Mouse (Mus musculus): ENCODE data around the gene Dpf1. TPM values are rescaled to one million over a fixed set of nuclear protein-coding genes. Genes with fewer than 3 reads are reported as not detected.

Dpf1 gene
- polyA plus RNA-seq, 1 experiment, result 1.2 TPM

DNA sequence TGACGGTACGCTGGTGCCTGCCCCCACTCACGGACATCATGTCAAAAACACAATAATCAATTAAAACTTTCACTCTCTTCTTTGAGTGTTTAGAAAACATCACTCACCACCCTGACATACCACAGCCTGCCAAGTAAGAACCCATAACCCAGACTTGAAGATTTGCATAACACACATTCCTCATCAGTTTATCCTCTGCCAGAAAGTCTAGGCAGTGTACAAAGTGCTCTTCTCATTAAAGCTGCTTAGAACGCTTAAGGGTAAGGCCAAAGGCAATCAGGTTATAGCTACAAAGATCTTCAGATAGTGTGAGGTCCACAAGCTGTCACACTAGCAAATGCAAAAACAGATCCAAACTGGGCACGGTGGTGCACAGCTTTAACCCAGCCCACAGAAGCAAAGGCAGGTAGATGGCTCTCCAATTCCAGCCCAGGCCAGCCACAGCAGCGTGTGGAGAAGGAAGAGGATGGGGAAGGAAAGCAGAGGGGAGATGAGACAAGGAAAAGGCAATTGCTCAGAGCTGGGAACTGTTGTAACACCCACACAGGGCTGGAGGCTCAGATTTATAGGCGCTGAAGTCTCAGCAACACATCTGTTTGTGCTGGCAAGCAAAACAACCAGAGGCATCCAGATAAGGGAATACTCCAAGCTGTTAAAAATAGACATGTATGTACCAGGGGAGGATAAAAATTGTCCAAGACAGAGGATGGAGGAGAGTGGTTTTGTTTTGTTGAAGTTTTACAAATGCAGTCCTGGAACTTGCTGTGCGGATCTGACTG, 31.9 kb upstream of the Dpf1 start:
- TF ChIP-seq GATA1 (IDR thresholded peaks at IDR 0.05; ENCODE audit: borderline replicate concordance, low read length), result no peak
- TF ChIP-seq FLI1 (IDR thresholded peaks at IDR 0.05; ENCODE audit: low read length), result no peak
- peaks cover 38% of the 10 kb centered on the region for H3K4me1 ChIP-seq
- no peaks in the 10 kb centered on the region for H3K9me3 ChIP-seq
- H3K4me3 ChIP-seq (replicated peaks), result no peak overlapping the region
- no peaks in the 10 kb centered on the region for H3K36me3 ChIP-seq (replicated peaks; ENCODE audit: low read length)
- H3K27me3 ChIP-seq (replicated peaks), result peaks cover 8% of the 10 kb centered on the region

DNA sequence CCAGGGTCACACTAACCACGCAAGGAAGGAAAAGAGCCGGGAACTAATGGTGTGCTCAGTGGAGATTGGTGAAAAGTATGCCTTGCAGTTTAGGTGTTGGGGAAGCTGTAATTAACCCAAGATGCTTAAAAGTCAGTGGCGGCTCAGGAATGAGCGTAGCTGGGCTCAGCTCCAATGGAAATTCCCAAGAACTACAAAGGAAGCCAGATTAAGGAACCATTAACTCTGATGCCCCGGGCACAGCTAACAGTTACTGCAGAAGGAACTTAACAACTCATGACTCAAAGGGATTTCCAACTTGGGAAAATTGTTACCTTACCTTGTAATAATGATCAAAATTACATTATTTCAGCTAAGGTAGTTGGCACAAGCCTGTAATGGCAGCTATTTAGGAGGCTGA, 27.0 kb upstream of the Dpf1 start:
- H3K36me3 ChIP-seq (replicated peaks; ENCODE audit: low read length), result no peaks in the 10 kb centered on the region

DNA sequence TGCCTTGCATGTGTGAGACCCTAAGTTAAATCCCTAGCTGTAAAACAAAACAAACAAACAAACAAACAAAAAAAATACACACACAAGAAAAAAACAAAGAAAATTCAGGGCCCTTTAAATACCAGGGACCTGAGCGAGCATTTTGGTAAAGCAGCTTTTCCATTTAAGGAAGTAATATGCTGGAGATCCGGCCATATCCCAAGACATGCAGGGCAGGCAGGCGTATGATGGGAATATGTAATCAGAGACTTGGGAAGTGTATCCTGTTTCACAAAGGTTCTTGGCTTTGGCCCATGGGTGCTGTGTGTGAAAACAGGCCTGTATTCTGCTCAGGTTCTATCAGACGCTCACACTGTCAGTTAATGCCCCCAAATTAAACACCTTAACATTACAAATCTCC, 26.2 kb upstream of the Dpf1 start:
- no peaks in the 10 kb centered on the region for H3K36me3 ChIP-seq (replicated peaks; ENCODE audit: low read length)
- TF ChIP-seq FLI1 (IDR thresholded peaks at IDR 0.05; ENCODE audit: low read length) (no peak), GATA1 (IDR thresholded peaks at IDR 0.05; ENCODE audit: borderline replicate concordance, low read length) (no peak)
- no peaks in the 10 kb centered on the region for H3K9me3 ChIP-seq

More for the DNA sequence above, 27.0 kb upstream of the Dpf1 start:
- no peaks in the 10 kb centered on the region for H3K9me3 ChIP-seq
- H3K4me3 ChIP-seq (replicated peaks), result no peak overlapping the region
- H3K27me3 ChIP-seq (replicated peaks), result peaks cover 26% of the 10 kb centered on the region
- TF ChIP-seq FLI1 (IDR thresholded peaks at IDR 0.05; ENCODE audit: low read length) (no peak), GATA1 (IDR thresholded peaks at IDR 0.05; ENCODE audit: borderline replicate concordance, low read length) (no peak)
- H3K4me1 ChIP-seq, result peaks cover 50% of the 10 kb centered on the region

DNA sequence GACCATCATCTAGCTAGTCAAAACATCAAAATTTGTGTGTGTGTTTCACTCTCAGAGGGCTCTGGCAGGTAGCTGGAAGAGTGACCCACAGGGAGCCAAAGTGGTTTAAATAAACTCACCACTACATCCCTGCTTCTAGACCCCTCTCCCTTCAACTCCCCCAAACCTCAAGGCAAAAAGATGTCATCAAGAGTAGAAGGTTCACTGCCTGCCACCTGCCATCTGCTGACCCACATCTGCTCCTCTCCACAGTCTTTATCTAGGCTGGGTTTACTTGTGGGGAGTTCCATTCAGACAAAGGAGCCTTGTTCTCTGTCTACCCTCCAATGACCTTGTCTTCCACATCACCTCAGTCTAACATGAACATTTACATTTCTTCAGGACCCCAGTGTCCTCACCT, 24.5 kb upstream of the Dpf1 start:
- H3K36me3 ChIP-seq (replicated peaks; ENCODE audit: low read length), result no peaks in the 10 kb centered on the region
- peaks cover 50% of the 10 kb centered on the region for H3K4me1 ChIP-seq
- no peaks in the 10 kb centered on the region for H3K9me3 ChIP-seq
- no peak for TF ChIP-seq GATA1 (IDR thresholded peaks at IDR 0.05; ENCODE audit: borderline replicate concordance, low read length)
- no peak for TF ChIP-seq FLI1 (IDR thresholded peaks at IDR 0.05; ENCODE audit: low read length)
- no peak overlapping the region for H3K4me3 ChIP-seq (replicated peaks)
- H3K27me3 ChIP-seq (replicated peaks), result peaks cover 42% of the 10 kb centered on the region

More for the DNA sequence above, 26.2 kb upstream of the Dpf1 start:
- no peak overlapping the region for H3K4me3 ChIP-seq (replicated peaks)
- H3K4me1 ChIP-seq, result peaks cover 52% of the 10 kb centered on the region
- H3K27me3 ChIP-seq (replicated peaks), result peaks cover 31% of the 10 kb centered on the region

DNA sequence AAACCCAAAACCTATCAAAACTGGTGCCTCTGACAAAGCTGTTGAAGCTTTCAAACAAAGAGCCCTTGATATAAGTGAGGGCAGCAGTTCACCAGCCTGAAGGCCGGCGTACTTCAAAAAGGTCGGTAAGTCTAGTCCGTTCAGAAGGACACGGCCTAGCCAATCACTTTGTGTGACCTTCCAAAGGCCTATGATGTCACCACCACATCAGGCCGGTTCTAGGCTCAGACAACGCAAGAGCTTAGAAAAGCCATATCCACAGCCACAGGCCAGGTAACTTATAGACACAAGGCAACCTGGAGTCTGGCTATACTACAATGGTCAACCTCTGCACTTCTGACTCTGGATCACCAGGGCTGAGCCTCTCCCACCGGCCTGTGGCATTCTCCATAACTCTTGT, 23.8 kb upstream of the Dpf1 start:
- TF ChIP-seq FLI1 (IDR thresholded peaks at IDR 0.05; ENCODE audit: low read length), result no peak
- no peak for TF ChIP-seq GATA1 (IDR thresholded peaks at IDR 0.05; ENCODE audit: borderline replicate concordance, low read length)
- Histone ChIP-seq H3K4me1 (peaks cover 45% of the 10 kb centered on the region), H3K36me3 (replicated peaks; ENCODE audit: low read length) (no peaks in the 10 kb centered on the region), H3K27me3 (replicated peaks) (peaks cover 49% of the 10 kb centered on the region), H3K4me3 (replicated peaks) (no peak overlapping the region), H3K9me3 (peaks cover 2% of the 10 kb centered on the region; the same call in 1 of the 2 replicates)

DNA sequence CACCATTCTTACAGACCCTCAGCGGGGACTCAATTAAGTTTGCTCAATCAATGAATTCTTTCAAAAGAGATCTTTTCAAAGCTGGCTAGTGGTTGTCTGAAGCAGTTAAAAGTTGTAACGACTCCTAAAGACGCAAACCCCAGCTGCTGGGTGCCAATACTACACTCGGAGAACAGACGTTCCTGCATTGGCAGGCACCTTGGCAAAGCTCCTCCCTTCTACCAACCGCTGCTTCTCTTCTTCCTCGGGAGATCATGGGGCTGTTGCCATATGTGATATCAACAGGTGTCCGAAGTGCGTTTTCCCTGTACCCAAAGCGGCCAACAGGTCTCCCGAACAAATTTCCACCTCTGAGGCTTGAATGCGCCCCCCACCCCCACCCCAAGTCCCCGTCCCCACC, 22.9 kb upstream of the Dpf1 start:
- Histone ChIP-seq H3K4me1 (peaks cover 39% of the 10 kb centered on the region), H3K36me3 (replicated peaks; ENCODE audit: low read length) (no peaks in the 10 kb centered on the region), H3K27me3 (replicated peaks) (peaks cover 56% of the 10 kb centered on the region), H3K9me3 (peaks cover 7% of the 10 kb centered on the region; the same call in 1 of the 2 replicates), H3K4me3 (replicated peaks) (peak overlapping the region; percentile 93)
- TF ChIP-seq GATA1 (IDR thresholded peaks at IDR 0.05; ENCODE audit: borderline replicate concordance, low read length), result no peak
- TF ChIP-seq FLI1 (IDR thresholded peaks at IDR 0.05; ENCODE audit: low read length), result no peak

DNA sequence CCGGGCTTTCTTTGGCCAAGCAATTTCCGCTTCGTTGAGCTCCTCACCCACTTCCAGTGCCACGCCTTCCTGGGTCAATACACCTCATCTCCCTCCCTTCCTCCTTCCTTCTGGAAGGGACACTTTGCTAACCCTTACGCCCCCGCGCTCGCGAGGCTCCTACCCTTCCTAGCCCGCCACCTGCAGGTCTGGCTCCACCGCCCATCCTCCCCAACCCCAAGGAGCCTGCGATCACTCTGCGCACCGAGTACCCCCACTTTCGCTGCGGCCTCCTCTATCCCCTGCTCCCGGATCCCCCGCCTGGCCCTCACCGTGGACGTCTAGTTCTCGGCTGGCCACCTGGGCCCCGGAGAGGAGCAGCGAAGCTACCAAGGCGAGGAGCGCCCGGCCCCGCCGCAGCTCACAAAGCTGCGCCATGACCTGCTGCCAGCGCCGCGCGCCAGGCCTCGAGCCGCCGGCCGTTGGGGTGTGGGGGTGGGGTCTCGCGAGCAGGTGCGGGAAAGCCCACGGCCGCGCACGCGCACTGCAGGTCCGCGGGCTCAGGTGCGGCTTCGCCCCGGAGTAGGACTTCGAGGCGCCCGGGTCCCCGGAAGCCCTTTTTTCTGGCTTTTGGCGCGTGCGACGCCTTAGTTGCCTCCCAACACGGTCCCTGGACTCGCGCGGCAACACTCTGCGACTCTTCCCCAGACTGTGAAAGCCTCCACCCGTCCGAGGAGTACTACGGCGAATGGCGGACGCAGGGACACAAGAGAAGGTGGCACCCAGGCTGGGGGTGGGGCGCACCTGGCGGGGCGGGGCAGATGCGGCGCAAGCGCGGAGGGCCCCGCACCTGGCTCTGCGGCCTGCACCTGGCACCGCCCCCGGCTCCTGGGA, 22.3 kb upstream of the Dpf1 start, which contains the start of gene Spint2:
TSS of gene Spint2 (minus strand) at position 712 of the 873 bp plus-strand sequence.
- Histone ChIP-seq H3K9me3 (peaks cover 7% of the 10 kb centered on the region; the same call in 1 of the 2 replicates), H3K4me3 (replicated peaks) (peak within 1 kb of the TSS; percentile 93), H3K4me1 (peaks cover 32% of the 10 kb centered on the region), H3K27me3 (replicated peaks) (peaks cover 59% of the 10 kb centered on the region), H3K36me3 (replicated peaks; ENCODE audit: low read length) (no peaks in the 10 kb centered on the region)
- TF ChIP-seq FLI1 (IDR thresholded peaks at IDR 0.05; ENCODE audit: low read length), result no peak
- no peak for TF ChIP-seq GATA1 (IDR thresholded peaks at IDR 0.05; ENCODE audit: borderline replicate concordance, low read length)

DNA sequence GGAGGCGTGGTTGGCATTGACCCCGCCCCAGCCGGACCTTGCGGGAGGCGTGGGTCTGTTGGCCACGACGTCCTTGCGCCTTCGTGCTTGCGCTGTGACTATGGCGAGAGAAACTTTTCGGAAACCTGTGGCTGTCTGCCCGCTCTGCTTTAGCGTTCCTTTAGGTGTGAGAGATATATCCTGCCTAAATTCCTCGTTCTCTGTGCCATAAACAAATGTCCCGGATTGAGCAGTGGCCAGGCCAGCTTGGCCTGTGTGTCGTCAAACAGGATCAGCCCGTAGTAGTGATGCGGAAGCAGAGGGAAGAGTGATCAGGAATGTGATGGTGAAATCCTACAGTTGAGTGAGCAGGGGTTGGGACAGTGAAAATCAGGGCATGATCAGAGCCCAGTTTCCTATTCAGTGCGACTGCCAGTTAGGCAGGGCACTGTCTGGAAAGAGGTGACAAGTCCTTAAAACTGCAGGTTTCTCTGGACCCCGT, 21.6 kb upstream of the Dpf1 start:
- peaks cover 61% of the 10 kb centered on the region for H3K27me3 ChIP-seq (replicated peaks)
- peaks cover 26% of the 10 kb centered on the region for H3K4me1 ChIP-seq
- peaks cover 7% of the 10 kb centered on the region; the same call in 1 of the 2 replicates for H3K9me3 ChIP-seq
- H3K4me3 ChIP-seq (replicated peaks), result peak overlapping the region; percentile 93
- H3K36me3 ChIP-seq (replicated peaks; ENCODE audit: low read length), result no peaks in the 10 kb centered on the region
- no peak for TF ChIP-seq FLI1 (IDR thresholded peaks at IDR 0.05; ENCODE audit: low read length)
- TF ChIP-seq GATA1 (IDR thresholded peaks at IDR 0.05; ENCODE audit: borderline replicate concordance, low read length), result no peak

DNA sequence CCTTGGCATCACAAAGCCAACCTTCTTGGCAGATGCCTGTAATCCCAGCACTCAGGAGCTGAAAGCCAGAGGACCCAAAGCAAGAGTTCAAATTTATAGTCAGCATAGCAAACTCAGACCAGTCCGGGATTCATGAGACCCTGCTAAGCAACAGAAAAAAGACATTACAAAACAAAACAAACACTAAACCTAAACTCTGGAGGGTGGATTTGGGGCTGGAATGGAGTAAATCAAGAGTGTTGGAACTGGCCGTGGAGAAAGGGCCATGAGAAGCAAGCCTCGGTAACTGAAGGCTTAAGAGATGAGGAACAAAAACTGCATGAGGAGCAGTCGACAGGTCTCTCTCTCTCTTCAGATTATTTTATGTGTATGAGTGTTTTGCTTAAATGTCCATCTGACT, 19.9 kb upstream of the Dpf1 start:
- Histone ChIP-seq H3K27me3 (replicated peaks) (peaks cover 71% of the 10 kb centered on the region), H3K9me3 (peaks cover 7% of the 10 kb centered on the region; the same call in 1 of the 2 replicates), H3K36me3 (replicated peaks; ENCODE audit: low read length) (no peaks in the 10 kb centered on the region), H3K4me1 (peaks cover 41% of the 10 kb centered on the region), H3K4me3 (replicated peaks) (no peak overlapping the region)
- TF ChIP-seq FLI1 (IDR thresholded peaks at IDR 0.05; ENCODE audit: low read length) (no peak), GATA1 (IDR thresholded peaks at IDR 0.05; ENCODE audit: borderline replicate concordance, low read length) (no peak)

Data from megakaryocyte, embryonic 14.5 days (primary cell).